Mouse (Mus musculus): ENCODE measurements around the gene Dock4. TPM values are rescaled to one million over a fixed set of nuclear protein-coding genes. Genes with fewer than 3 reads are reported as not detected.

The Dock4 gene
- total RNA-seq, 2 experiments from 2014 or later, result 13.9 to 14.8 TPM

- intact Hi-C loops (cut with DNase I), result no loop called here
- no peak for TF ChIP-seq CTCF (IDR thresholded peaks at IDR 0.05)
- peak; percentile 26 for DNase-seq
- Histone ChIP-seq H3K4me3 (no peak overlapping the region), H3K27ac (peak overlapping the region; percentile 69)
These were observed 342.9 kb downstream of the Dock4 start for GRCm38 (mm10) chr12:40788621-40789111.

GRCm38 (mm10) chr12:40789379-40790361 is 343.9 kb downstream of the Dock4 start:
- Histone ChIP-seq H3K4me3 (no peak overlapping the region), H3K27ac (peak overlapping the region; percentile 69)
- no peak for TF ChIP-seq CTCF (IDR thresholded peaks at IDR 0.05)
- intact Hi-C loops (cut with DNase I), result no loop called here
- DNase-seq, result no peak

- intact Hi-C loops (cut with DNase I), result no loop called here
- TF ChIP-seq CTCF (IDR thresholded peaks at IDR 0.05), result no peak
- H3K4me3 ChIP-seq, result no peak overlapping the region
- no peak for DNase-seq
- 0 out of 2 replicates have a peak overlapping the region, but pooled peaks have one; percentile 4 for H3K27ac ChIP-seq
These were observed 345.5 kb downstream of the Dock4 start for GRCm38 (mm10) chr12:40791221-40791620.

- DNase-seq, result no peak
- peak overlapping the region; percentile 29; the same call in 1 of the 2 replicates for H3K27ac ChIP-seq
- TF ChIP-seq CTCF (IDR thresholded peaks at IDR 0.05), result no peak
- no peak overlapping the region for H3K4me3 ChIP-seq
- intact Hi-C loops (cut with DNase I), result no loop called here
These were observed 346.5 kb downstream of the Dock4 start for GRCm38 (mm10) chr12:40792184-40792650.

- DNase-seq, result no peak
- Histone ChIP-seq H3K27ac (no peak overlapping the region), H3K4me3 (no peak overlapping the region)
- TF ChIP-seq CTCF (IDR thresholded peaks at IDR 0.05), result no peak
- intact Hi-C loops (cut with DNase I), result no loop called here
These were observed 348.3 kb downstream of the Dock4 start for GRCm38 (mm10) chr12:40794066-40794465.

- no peak for DNase-seq
- TF ChIP-seq CTCF (IDR thresholded peaks at IDR 0.05), result no peak
- Histone ChIP-seq H3K27ac (no peak overlapping the region), H3K4me3 (no peak overlapping the region)
- intact Hi-C loops (cut with DNase I), result no loop called here
These were observed 349.0 kb downstream of the Dock4 start for GRCm38 (mm10) chr12:40794756-40795155.

- peak overlapping the region; percentile 50; the same call in 1 of the 2 replicates for H3K27ac ChIP-seq
- DNase-seq, result no peak
- intact Hi-C loops (cut with DNase I), result no loop called here
- no peak overlapping the region for H3K4me3 ChIP-seq
- TF ChIP-seq CTCF (IDR thresholded peaks at IDR 0.05), result no peak
These were observed 350.0 kb downstream of the Dock4 start for GRCm38 (mm10) chr12:40795768-40796167.

GRCm38 (mm10) chr12:40796813-40797491 is 351.2 kb downstream of the Dock4 start:
- no peak for TF ChIP-seq CTCF (IDR thresholded peaks at IDR 0.05)
- Histone ChIP-seq H3K4me3 (no peak overlapping the region), H3K27ac (peak overlapping the region; percentile 59)
- intact Hi-C loops (cut with DNase I), result no loop called here
- DNase-seq, result no peak

- no peak overlapping the region for H3K4me3 ChIP-seq
- TF ChIP-seq CTCF (IDR thresholded peaks at IDR 0.05), result no peak
- H3K27ac ChIP-seq, result no peak overlapping the region
- intact Hi-C loops (cut with DNase I), result no loop called here
- DNase-seq, result no peak
These were observed 352.0 kb downstream of the Dock4 start for GRCm38 (mm10) chr12:40797561-40798343.

- intact Hi-C loops (cut with DNase I), result no loop called here
- no peak for TF ChIP-seq CTCF (IDR thresholded peaks at IDR 0.05)
These were observed 352.7 kb downstream of the Dock4 start for GRCm38 (mm10) chr12:40798344-40799017.

GRCm38 (mm10) chr12:40801456-40801855 is 355.7 kb downstream of the Dock4 start:
- Histone ChIP-seq H3K27ac (peak overlapping the region; percentile 69), H3K4me3 (no peak overlapping the region)
- no peak for DNase-seq
- peak; percentile 8; the same call in 1 of the 2 replicates for TF ChIP-seq CTCF (IDR thresholded peaks at IDR 0.05)
- intact Hi-C loops (cut with DNase I), result no loop called here

More at GRCm38 (mm10) chr12:40798344-40799017, 352.7 kb downstream of the Dock4 start:
- 0 out of 2 replicates have a peak overlapping the region, but pooled peaks have one; percentile 6 for H3K27ac ChIP-seq
- DNase-seq, result no peak
- no peak overlapping the region for H3K4me3 ChIP-seq

Data from gastrocnemius, adult 2 months (tissue).